Mouse (Mus musculus) MEL (cell line): Measurements from ENCODE around the gene Dnajb1. TPM values are rescaled to one million over a fixed set of nuclear protein-coding genes. Genes with fewer than 3 reads are reported as not detected.
A peak's percentile ranks its signal among the peaks of the same experiment; 100 is the strongest.

ENCODE experiments used
- DNase-seq: peaks from one replicate; pipeline ENCODE4 v3.0.0; 2011; ENCODE audit warnings: low read depth, low spot score
- H3K27ac ChIP-seq: 2 replicates; pipeline ENCODE4 v1.5.1; 2012; ENCODE audit warnings: low read depth, mild to moderate bottlenecking, control low read depth, low read length, moderate library complexity; ENCODE audit not compliant: control insufficient read depth
- H3K27me3 ChIP-seq, 2 experiments: fragments of 150-350 bp in 1 of 2; sonication (generic) in 1 of 2; 2 replicates each; pipeline ENCODE4 v1.6.1; 2012; ENCODE audit warnings: low read length in 2 of 2, mild to moderate bottlenecking in 2 of 2, improper control_type of control experiment in 1 of 2, moderate library complexity in 1 of 2; ENCODE audit not compliant: insufficient read depth in 2 of 2, control insufficient read depth in 1 of 2
- H3K36me3 ChIP-seq, 2 experiments: 2 replicates each; pipeline ENCODE4 v1.6.1; 2012 to 2014; ENCODE audit warnings: low read length in 2 of 2, improper control_type of control experiment in 1 of 2, inconsistent platforms in 1 of 2, mild to moderate bottlenecking in 1 of 2; ENCODE audit not compliant: insufficient read depth in 2 of 2, control insufficient read depth in 1 of 2
- H3K4me1 ChIP-seq, 2 experiments: fragments of 150-350 bp in 1 of 2; sonication (generic) in 1 of 2; 2 replicates each; pipeline ENCODE4 v1.6.1; 2012; ENCODE audit warnings: low read length in 2 of 2, improper control_type of control experiment in 1 of 2, mild to moderate bottlenecking in 1 of 2; ENCODE audit not compliant: insufficient read depth in 2 of 2, control insufficient read depth in 1 of 2
- H3K4me3 ChIP-seq, 2 experiments: fragments of 150-350 bp in 1 of 2; sonication (generic) in 1 of 2; 2 replicates each; pipeline ENCODE4 v1.5.1; 2012; ENCODE audit warnings: low read depth in 2 of 2, low read length in 2 of 2, mild to moderate bottlenecking in 2 of 2, moderate library complexity in 2 of 2, control low read depth in 1 of 2, improper control_type of control experiment in 1 of 2; ENCODE audit not compliant: control insufficient read depth in 1 of 2, insufficient read depth in 1 of 2
- H3K79me2 ChIP-seq: 2 replicates; pipeline ENCODE4 v1.6.1; 2012; ENCODE audit warnings: mild to moderate bottlenecking, low read length, moderate library complexity; ENCODE audit not compliant: control insufficient read depth, poor library complexity, insufficient read depth
- H3K9ac ChIP-seq: 2 replicates; pipeline ENCODE4 v1.6.1; 2012; ENCODE audit warnings: low read depth, mild to moderate bottlenecking, control low read depth, low read length, moderate library complexity; ENCODE audit not compliant: control insufficient read depth, poor library complexity, severe bottlenecking
- H3K9me3 ChIP-seq: fragments of 150-350 bp; sonication (generic); replicated peaks from 2 replicates; pipeline ENCODE4 v1.6.1; 2012; ENCODE audit warnings: mild to moderate bottlenecking, low read length, improper control_type of control experiment, moderate library complexity; ENCODE audit not compliant: insufficient read depth
- CHD1 ChIP-seq: IDR thresholded peaks from 2 replicates; pipeline ENCODE4 v1.6.1; 2012; ENCODE audit warnings: low read depth, mild to moderate bottlenecking, inconsistent platforms, low read length, improper control_type of control experiment
- CTCF ChIP-seq, 3 experiments: IDR thresholded peaks in 2 of 3; conservative IDR thresholded peaks in 1 of 3; 2 replicates each; pipeline ENCODE4 v1.5.1; 2011 to 2012; ENCODE audit warnings: low read length in 3 of 3, low read depth in 2 of 3, mild to moderate bottlenecking in 2 of 3, improper control_type of control experiment in 1 of 3, inconsistent platforms in 1 of 3, mixed read lengths in 1 of 3, moderate library complexity in 1 of 3; ENCODE audit not compliant: control insufficient read depth in 1 of 3, insufficient read depth in 1 of 3, poor library complexity in 1 of 3, severe bottlenecking in 1 of 3
- ELF1 ChIP-seq: IDR thresholded peaks from 2 replicates; pipeline ENCODE4 v1.6.1; 2014; ENCODE audit warnings: low read depth, mild to moderate bottlenecking, inconsistent platforms, low read length, improper control_type of control experiment, moderate library complexity
- ETS1 ChIP-seq: IDR thresholded peaks from 2 replicates; pipeline ENCODE4 v1.6.1; 2012; ENCODE audit warnings: low read depth, mild to moderate bottlenecking, inconsistent platforms, low read length, improper control_type of control experiment, moderate library complexity
- KAT2A ChIP-seq: conservative IDR thresholded peaks from 2 replicates; pipeline ENCODE4 v1.6.1; 2012; ENCODE audit warnings: low read depth, low read length, improper control_type of control experiment, inconsistent platforms
- MEF2A ChIP-seq: IDR thresholded peaks from 2 replicates; pipeline ENCODE4 v1.6.1; 2014; ENCODE audit warnings: low read depth, mild to moderate bottlenecking, inconsistent platforms, low read length, improper control_type of control experiment; ENCODE audit not compliant: poor library complexity, insufficient replicate concordance, severe bottlenecking; ENCODE audit errors: extremely low read depth
- MXI1 ChIP-seq: IDR thresholded peaks from 2 replicates; pipeline ENCODE4 v1.6.1; 2011; ENCODE audit warnings: mild to moderate bottlenecking, low read depth, low read length, improper control_type of control experiment
- MYB ChIP-seq: IDR thresholded peaks from 2 replicates; pipeline ENCODE4 v1.6.1; 2011; ENCODE audit warnings: mild to moderate bottlenecking, low read depth, low read length, improper control_type of control experiment
- MYC ChIP-seq: IDR thresholded peaks from 2 replicates; pipeline ENCODE4 v1.6.1; 2011; ENCODE audit warnings: low read depth, mild to moderate bottlenecking, low read length, improper control_type of control experiment, moderate library complexity
- POLR2A ChIP-seq, 2 experiments: IDR thresholded peaks; 2 replicates each; pipeline ENCODE4 v1.6.1; 2011 to 2012; ENCODE audit warnings: low read length in 2 of 2, mild to moderate bottlenecking in 2 of 2, control low read depth in 1 of 2, improper control_type of control experiment in 1 of 2, low read depth in 1 of 2, moderate library complexity in 1 of 2; ENCODE audit not compliant: control insufficient read depth in 1 of 2, insufficient read depth in 1 of 2, poor library complexity in 1 of 2
- POLR2AphosphoS5 ChIP-seq: IDR thresholded peaks from 2 replicates; pipeline ENCODE4 v1.6.1; 2012; ENCODE audit warnings: low read depth, borderline replicate concordance, mild to moderate bottlenecking, inconsistent platforms, low read length, moderate library complexity, mixed read lengths
- RCOR1 ChIP-seq: IDR thresholded peaks from 2 replicates; pipeline ENCODE4 v1.6.1; 2012; ENCODE audit warnings: low read depth, mild to moderate bottlenecking, inconsistent platforms, low read length, improper control_type of control experiment
- SMC3 ChIP-seq: IDR thresholded peaks from 2 replicates; pipeline ENCODE4 v1.6.1; 2011; ENCODE audit warnings: low read depth, low read length, improper control_type of control experiment
- TAL1 ChIP-seq: IDR thresholded peaks from 2 replicates; pipeline ENCODE4 v1.6.1; 2012; ENCODE audit warnings: mild to moderate bottlenecking, inconsistent platforms, low read length, moderate library complexity, mixed read lengths
- USF1 ChIP-seq: IDR thresholded peaks from 2 replicates; pipeline ENCODE4 v1.6.1; 2014; ENCODE audit warnings: low read depth, mild to moderate bottlenecking, inconsistent platforms, low read length, improper control_type of control experiment, moderate library complexity
- polyA plus RNA-seq, 2 experiments: library from polyadenylated mRNA; stranded (reverse) in 1 of 2; unstranded in 1 of 2; fragments of >175 nt in 1 of 2; fragments of >200 nt in 1 of 2; gene quantifications; 2 replicates each; pipeline versions ENCODE4 v1.2.1 to v1.2.4; 2012; ENCODE audit warnings: low replicate concordance in 2 of 2, low read depth in 1 of 2; ENCODE audit not compliant: insufficient read length in 2 of 2, insufficient read depth in 1 of 2, missing spikeins in 1 of 2
- total RNA-seq: library from RNA; depleted of rRNA; stranded (reverse); fragments of 300-350 nt; gene quantifications from 2 replicates; pipeline ENCODE4 v1.2.3, GENCODE M21; 2012

Gene Dnajb1
- total and polyA plus RNA-seq, 3 experiments = 43.2 to 56.6 TPM; not detected in 1

DNA sequence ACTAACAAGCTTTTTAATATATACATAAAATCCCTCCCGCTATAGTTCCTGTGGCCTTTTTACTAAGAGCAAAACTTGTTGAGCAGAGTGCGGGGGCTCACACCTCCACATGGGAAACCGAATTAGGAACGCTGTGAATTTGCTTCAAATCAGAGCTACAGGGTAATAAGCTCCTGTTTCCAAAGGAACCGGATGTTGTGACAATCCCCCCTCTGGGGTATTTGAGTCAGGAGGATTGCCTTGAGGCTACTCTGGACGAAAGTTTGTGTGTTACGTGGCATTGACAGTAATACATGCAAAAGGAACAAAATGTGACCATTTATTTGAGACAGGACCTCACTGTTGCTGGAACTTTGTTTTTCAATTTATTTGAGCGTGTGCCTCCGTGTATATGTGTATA is 1.1 kb downstream of the Dnajb1 start:
- Histone ChIP-seq H3K36me3 (peaks cover 13 to 14% of the 10 kb centered on the region in 2 experiments), H3K9ac (peak overlapping the region; percentile 92), H3K4me1 (peaks cover 7 to 18% of the 10 kb centered on the region in 2 experiments), H3K9me3 (no peaks in the 10 kb centered on the region), H3K27ac (peak overlapping the region; percentile 87), H3K4me3 (peak overlapping the region; percentile 93 to 98), H3K27me3 (no peaks in the 10 kb centered on the region), H3K79me2 (peaks cover 37% of the 10 kb centered on the region)
- DNase-seq = no peak
- TF ChIP-seq POLR2AphosphoS5 (no peak), CHD1 (peak; percentile 87; the same call in 1 of the 2 replicates), MXI1 (peak; percentile 6; the same call in 1 of the 2 replicates)

DNA sequence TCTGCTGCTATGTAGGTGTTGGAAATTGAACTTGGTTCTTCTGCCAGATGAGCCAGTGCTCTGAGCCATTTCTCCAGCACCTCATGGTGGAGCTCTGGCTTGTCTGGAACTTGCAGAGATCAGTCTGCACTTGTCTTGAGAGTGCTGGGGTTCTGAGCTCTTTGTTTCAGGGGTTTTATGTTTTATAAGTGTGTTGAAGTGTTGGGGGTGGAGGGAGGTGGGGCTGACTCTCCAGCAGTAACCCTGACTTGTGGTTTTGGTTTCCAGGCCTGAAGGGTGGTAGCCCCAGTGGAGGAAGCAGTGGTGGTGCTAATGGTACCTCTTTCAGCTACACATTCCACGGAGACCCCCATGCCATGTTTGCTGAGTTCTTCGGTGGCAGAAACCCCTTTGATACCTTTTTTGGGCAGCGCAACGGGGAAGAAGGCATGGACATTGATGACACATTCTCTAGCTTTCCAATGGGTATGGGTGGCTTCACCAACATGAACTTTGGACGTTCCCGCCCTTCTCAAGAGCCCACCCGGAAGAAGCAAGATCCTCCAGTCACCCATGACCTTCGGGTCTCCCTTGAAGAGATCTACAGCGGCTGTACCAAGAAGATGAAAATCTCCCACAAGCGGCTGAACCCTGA is 1.7 kb downstream of the Dnajb1 start:
- no peaks in the 10 kb centered on the region for H3K9me3 ChIP-seq
- TF ChIP-seq CHD1 (0 out of 2 replicates have a peak, but pooled peaks have one; percentile 2), ELF1 (no peak), MXI1 (no peak), SMC3 (no peak), ETS1 (no peak), CTCF (IDR thresholded peaks at IDR 0.05 in 2 of 3, conservative IDR thresholded peaks at IDR 0.05 in 1 of 3; ENCODE audit: control insufficient read depth in 1 of 3, insufficient read depth in 1 of 3, low read depth in 2 of 3, low read length in 3 of 3, poor library complexity in 1 of 3, severe bottlenecking in 1 of 3) (no peak), RCOR1 (no peak)
- TF ChIP-seq, all 39 proteins: peak for 1
- Histone ChIP-seq H3K9ac (peak overlapping the region; percentile 92), H3K27ac (no peak overlapping the region), H3K4me1 (peaks cover 7 to 18% of the 10 kb centered on the region in 2 experiments), H3K4me3 (peak overlapping the region; percentile 93 to 98), H3K79me2 (peaks cover 37% of the 10 kb centered on the region), H3K36me3 (peaks cover 13 to 14% of the 10 kb centered on the region in 2 experiments), H3K27me3 (no peaks in the 10 kb centered on the region)
- peak; percentile 54 for DNase-seq

DNA sequence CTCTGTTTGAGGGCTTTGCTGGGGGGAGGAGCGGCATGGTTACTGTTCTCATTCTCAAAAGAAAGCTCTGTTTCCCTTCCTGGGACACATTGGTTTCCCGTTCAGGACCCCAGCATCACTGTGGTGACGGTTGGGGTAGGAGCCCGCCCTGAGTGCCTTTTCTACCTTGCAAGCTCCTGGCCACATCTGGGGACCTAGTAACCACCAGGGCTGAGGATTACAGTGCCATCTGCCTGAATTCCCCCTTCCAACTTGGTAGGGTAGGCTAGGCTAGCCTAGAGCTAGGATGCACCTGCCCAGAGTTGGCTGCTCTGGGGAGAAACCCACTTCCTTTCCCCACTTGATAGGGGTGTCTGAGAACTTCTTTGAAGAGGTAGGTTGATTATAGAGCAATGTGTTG is 3.9 kb downstream of the Dnajb1 start:
- no peak for DNase-seq
- peaks cover 7 to 13% of the 10 kb centered on the region in 2 experiments for H3K4me1 ChIP-seq
- peaks cover 12 to 13% of the 10 kb centered on the region in 2 experiments for H3K36me3 ChIP-seq
- no peak overlapping the region for H3K9ac ChIP-seq
- no peak for TF ChIP-seq MYB
- no peak for TF ChIP-seq MEF2A
- no peak for TF ChIP-seq POLR2A (IDR thresholded peaks at IDR 0.05; ENCODE audit: control insufficient read depth in 1 of 2, insufficient read depth in 1 of 2, low read depth in 1 of 2, low read length in 2 of 2, poor library complexity in 1 of 2)
- no peak for TF ChIP-seq USF1
- no peak for TF ChIP-seq ETS1
- no peak for TF ChIP-seq KAT2A
- TF ChIP-seq TAL1 = no peak
- no peak for TF ChIP-seq MYC
- peaks cover 35% of the 10 kb centered on the region for H3K79me2 ChIP-seq
- no peaks in the 10 kb centered on the region for H3K27me3 ChIP-seq
- no peaks in the 10 kb centered on the region for H3K9me3 ChIP-seq
- H3K27ac ChIP-seq = no peak overlapping the region
- no peak overlapping the region for H3K4me3 ChIP-seq
